Mouse (Mus musculus): ENCODE measurements around the gene Krtap3-3.
"Not testable (repeated sequence)": the region's sequence is repeated elsewhere in the genome, so short reads cannot be mapped to it uniquely, and the experiment has no call there.

Krtap3-3 gene

DNA sequence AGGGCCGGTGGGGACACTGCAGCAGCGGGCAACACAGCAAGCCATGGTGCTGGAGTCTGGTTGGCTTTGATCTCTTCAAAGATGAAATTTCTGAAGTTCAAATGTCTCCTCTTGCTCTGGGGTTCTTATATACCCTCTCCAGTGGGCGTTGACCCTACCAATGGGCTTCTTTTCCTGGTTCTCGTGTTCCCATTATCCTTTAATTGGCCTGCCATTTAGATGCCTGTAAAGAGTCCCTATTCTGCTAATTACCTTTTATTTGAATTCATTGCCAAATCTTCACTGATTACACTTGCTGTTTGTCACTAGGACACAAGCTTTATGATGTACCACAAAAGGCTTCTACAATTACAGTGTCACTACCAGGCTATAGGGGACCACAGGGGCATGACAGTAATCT lies at the start of gene Krtap3-3:
Krtap3-3 (minus strand) TSS at position 101 of the 400 bp plus-strand sequence.
- no peak for DNase-seq (ENCODE audit: low read depth, low spot score)

DNA sequence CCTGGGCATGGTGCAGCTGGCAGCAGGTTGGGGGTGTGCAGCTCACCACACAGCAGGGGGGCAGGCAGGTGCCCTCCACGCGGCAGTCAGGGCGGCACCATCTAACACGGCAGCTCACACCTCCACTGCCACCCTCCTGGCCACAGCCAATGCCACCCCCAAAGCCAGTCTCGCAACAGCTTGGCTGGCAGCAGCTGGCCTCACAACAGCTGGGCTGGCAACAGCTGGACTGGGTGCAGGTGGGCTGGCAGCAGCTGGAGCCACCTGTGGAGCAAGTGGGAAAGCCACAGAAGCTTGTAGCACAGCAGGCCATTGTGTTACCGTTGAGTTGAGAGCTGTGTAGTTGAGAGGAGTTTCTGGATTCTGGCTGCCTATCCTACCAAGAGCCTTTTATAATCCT lies 47.1 kb upstream of the Krtap3-3 start, which contains the start of gene Krtap9-3:
Krtap9-3 (minus strand) TSS at position 364 of the 400 bp plus-strand sequence.
- not testable (repeated sequence) for DNase-seq (ENCODE audit: low read depth, low spot score)

DNA sequence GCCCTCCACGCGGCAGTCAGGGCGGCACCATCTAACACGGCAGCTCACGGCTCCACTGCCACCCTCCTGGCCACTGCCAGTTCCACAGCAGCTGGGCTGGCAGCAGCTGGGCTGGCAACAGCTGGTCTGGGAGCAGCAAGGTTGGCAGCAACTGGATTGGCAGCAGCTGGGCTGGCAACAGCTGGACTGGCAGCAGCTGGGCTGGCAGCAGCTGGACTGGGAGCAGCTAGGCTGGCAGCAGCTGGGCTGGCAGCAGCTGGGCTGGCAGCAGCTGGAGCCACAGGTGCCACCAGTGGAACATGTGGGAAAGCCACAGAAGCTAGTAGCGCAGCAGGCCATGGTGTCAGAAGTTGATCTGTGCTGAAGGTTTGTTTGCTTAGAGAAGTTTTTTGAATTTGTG lies 40.3 kb upstream of the Krtap3-3 start, which contains the start of gene Krtap1-3:
Krtap1-3 (minus strand) TSS at position 359 of the 400 bp plus-strand sequence.
- DNase-seq (ENCODE audit: low read depth, low spot score) = no peak

DNA sequence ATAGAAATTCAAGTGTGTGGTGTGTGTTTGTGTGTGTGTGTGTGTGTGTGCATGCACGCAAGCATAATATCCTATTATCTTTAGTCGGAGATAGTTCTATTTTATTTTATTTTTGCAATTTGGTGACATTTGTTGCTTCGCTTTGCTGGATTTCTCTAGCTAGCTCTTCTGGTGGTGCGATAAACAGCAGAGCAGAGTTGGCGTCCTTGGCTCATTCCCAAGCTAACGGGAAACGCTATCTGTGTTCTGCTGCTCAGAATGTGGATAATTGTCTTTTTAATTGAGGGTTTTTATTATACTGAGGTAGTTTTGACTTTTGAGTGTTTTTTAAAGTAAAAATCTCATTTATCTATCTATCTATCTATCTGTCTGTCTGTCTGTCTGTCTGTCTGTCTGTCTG lies 34.4 kb upstream of the Krtap3-3 start:
- DNase-seq (ENCODE audit: low read depth, low spot score) = no peak

DNA sequence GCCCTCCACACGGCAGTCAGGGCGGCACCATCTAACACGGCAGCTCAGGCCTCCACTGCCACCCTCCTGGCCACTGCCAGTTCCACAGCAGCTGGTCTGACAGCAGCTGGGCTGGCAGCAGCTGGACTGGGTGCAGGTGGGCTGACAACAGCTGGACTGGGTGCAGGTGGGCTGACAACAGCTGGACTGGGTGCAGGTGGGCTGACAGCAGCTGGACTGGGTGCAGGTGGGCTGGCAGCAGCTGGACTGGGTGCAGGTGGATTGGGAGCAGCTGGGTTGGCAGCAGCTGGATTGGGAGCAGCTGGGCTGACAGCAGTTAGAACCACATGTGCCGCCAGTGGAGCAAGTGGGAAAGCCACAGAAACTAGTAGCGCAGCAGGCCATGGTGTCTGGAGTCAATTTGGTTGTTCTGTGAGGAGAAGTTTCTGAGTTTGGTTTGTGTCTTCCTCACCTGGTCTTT lies 32.6 kb upstream of the Krtap3-3 start, which contains the start of gene Krtap1-4:
Krtap1-4 (minus strand) TSS at position 410 of the 460 bp plus-strand sequence.
- no peak for DNase-seq (ENCODE audit: low read depth, low spot score)

DNA sequence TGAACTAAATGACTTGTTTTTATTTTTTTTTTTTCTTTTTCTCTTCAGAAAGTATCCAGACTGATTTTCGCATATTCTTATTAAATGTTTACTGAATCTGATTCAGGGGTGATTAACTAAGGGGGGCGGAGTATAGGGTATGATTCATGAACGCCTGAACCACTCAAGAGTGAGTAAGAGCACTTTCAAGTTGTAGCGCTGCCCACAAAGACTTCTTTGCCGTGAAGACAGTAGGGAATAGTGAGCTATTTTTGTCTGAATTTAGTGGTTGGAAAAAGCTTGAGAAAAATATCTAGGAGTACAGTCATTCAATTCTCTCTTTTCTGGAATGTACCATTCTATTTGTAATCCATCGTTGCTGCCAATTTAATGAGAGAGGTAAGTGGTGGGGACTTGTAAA lies 30.9 kb upstream of the Krtap3-3 start:
- no peak for DNase-seq (ENCODE audit: low read depth, low spot score)

DNA sequence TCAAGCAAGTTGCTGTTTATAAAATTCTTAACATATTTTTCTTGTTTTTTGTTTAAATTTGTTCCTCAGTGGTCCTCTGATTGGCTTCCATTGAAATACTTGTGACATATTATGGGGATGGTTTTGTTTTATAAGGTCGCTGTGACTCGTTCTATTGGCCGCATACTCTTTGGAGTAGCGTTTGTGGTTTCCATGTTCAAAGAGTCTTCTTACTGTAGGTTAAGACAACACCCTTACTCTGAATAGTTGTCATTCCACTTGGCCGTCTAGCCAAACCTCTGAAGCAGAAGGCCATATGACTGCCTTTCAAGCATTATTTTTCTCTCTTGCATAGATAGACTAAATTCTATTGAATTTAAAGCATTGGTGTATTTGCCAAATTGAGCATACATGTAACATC lies 30.4 kb upstream of the Krtap3-3 start:
- no peak for DNase-seq (ENCODE audit: low read depth, low spot score)

DNA sequence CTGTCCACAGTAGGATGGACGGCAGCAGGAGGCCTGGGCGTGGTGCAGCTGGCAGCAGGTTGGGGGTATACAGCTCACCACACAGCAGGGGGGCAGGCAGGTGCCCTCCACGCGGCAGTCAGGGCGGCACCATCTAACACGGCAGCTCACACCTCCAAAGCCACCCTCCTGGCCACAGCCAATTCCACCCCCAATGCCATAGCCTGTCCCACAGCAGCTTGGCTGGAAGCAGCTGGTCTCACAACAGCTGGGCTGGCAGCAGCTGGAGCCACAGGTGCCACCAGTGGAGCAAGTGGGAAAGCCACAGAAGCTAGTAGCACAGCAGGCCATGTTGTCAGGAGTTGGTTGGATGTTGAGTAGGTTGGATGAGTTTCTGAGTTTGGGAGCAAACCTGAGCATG lies 30.0 kb upstream of the Krtap3-3 start, which contains the start of gene Krtap1-5:
Krtap1-5 (minus strand) TSS at position 381 of the 400 bp plus-strand sequence.
- no peak for DNase-seq (ENCODE audit: low read depth, low spot score)

DNA sequence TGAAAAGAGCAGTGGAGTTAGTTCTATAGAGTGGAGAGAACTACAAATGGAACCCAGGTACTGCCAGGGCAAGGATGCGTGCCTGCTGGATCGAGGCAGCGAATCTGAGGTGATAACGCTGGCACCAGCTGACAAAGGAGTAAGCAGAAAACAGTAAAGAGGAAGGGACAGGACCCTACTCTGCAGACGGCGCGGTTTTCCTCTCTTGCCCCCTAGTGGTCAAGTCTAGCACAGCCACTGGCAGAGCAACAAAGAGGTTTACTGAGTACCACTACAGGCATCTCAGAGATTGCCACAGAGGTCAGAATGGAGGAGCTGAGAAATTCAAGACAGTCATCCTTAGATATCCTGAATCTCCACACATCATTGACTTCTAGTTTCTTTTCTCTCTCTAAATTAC lies 23.4 kb upstream of the Krtap3-3 start:
- DNase-seq (ENCODE audit: low read depth, low spot score) = peak; percentile 76

DNA sequence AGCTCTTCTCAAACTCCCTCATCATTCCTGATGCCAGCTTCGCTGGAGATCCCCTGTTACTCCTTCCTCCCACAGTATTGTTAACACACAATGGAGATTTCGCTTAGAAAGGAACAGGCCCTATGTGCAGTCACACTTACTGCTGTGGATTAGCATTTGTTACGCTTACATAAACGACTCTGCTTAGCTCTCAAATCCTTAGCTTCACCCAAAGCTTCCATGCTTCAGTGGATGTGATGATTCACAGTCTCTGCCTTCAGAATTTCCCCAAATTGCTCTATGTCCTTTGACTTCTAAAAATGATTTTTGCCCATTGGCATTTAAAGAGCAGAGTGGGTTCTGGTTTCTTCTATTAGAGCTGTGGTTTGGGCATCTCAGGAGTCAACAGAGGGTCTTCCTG lies 22.5 kb upstream of the Krtap3-3 start:
- no peak for DNase-seq (ENCODE audit: low read depth, low spot score)

DNA sequence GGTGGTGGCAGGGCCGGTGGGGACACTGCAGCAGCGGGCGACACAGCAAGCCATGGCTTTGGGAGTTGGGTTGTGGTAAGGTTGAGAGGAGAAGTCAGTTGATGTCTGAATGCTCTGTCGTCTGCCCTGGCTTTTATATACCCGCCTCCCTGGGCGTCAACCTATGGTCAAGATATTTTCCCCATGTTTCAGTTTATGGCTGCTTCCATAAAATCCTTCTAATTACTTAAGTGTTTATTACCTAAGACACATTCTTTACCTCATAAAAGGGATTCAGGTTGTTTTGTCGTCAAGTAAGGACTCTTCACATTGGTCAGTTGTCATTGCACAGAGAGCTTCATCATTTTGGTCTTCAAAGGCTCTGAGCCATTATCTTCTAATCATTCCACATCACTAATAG lies 15.9 kb upstream of the Krtap3-3 start, which contains the start of gene Krtap3-1:
Krtap3-1 (minus strand) TSS at position 101 of the 400 bp plus-strand sequence.
- DNase-seq (ENCODE audit: low read depth, low spot score) = no peak

DNA sequence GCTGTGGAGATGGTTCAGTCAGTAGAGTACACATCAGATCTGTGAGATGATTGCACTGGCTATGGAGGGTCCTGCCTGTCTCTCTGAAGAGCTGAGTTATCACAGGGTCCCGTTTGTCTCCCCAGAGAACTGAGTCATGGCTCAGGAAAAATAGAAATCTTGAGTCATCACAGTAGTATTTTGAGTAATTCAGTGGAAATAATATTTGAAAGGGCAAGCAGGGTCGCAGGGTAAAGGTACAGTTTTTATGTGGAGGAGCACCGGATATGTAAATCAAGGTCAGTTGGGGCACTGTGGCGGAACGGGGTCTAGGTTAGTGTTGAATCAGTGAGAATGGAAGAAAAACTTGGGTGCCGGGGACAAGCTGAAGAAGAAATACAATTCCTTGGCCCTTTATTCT lies 11.9 kb upstream of the Krtap3-3 start:
- no peak for DNase-seq (ENCODE audit: low read depth, low spot score)

DNA sequence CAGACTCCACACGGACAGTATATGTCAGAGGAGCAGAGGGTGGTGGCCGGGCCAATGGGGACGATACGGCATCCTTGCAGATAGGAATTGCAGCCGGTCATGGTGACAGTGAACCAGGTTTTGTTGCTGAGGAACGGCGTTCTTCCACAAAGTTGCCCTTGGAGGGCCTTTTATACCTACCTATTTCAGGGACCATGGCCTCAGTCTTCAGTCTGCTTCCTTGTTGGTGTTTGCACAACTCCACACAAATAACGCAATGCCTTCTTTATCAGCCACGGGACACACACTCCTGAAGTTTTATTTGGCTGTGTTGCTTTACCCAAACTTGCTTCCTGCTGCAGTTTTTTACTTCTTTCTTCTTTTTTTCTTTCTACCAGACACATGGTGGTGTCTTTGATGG lies 8.7 kb upstream of the Krtap3-3 start, which contains the start of gene Gm11939:
Gm11939 (minus strand) TSS at position 101 of the 400 bp plus-strand sequence.
- DNase-seq (ENCODE audit: low read depth, low spot score) = no peak

DNA sequence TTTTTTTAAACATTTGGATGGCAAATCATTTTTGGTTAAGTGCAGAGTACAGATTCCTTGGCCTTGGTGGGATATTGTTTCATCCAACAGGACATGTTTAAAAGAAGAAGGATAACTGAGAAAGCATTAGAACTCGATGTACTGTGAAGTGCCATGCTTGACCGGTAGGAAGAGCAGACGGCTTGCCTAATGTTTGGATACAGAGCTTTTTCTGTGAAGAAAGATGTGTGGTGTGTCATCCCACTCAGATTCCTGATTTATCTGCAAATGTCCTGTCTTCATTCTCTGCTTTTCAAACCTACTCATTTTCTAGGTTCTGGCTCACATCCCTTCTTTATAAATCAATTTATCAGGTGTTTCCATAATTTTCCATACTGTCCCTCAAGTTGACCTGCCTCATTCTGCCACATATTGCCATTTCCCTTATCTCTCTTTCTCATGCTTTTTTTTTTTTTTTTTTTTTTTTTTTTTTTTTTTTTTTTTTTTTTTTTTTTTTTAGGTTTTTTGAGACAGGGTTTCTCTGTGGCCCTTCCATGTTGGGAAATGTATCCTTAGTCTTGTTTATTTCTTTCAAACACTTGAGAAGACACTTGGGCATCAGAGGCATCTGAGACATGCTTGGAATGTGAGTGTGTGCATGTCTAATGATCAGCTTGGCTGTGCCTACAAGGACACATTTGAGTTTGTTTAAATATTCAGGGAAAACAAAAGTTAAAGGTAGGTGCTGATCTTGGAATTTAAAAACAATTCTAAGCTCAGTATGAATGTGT lies 7.5 kb upstream of the Krtap3-3 start:
- DNase-seq (ENCODE audit: low read depth, low spot score) = no peak

DNA sequence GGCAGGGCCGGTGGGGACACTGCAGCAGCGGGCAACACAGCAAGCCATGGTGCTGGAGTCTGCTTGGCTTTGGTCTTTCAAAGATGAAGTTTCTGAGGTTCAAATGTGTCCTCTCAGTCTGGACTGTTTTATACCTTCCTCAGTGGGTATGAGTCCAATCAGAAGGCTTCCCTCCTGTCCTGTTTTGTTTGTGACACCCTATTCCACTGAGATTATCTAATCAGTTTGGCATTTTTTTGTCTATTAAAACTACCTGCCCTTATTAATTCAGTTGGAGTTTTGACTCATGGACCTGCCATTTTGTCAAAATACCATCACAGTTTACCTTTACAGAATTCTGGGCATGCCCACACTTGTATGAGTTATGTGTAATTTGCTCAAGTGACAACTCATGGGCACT lies 6.1 kb upstream of the Krtap3-3 start, which contains the start of gene Krtap3-2:
Krtap3-2 (minus strand) TSS at position 101 of the 400 bp plus-strand sequence.
- DNase-seq (ENCODE audit: low read depth, low spot score) = no peak

DNA sequence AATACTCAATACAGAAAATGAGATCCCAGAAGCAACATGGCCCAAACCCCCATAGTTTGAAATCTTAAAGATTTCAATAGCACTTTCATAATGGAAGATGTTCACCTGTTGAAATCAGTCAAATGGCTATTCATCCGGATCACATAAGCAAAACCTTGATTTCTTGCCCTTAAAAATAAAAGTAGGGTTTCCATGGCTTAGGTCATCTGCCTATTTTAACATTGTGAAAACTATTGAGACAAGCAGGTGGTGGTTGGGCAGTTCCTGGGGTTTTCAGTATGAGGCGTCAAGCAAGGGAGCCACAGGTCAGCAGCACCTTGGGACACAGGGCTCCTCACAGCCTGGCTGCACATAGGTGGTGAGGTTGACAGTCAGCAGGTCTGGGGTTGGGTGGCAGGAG lies 5.5 kb upstream of the Krtap3-3 start:
- DNase-seq (ENCODE audit: low read depth, low spot score) = no peak

DNA sequence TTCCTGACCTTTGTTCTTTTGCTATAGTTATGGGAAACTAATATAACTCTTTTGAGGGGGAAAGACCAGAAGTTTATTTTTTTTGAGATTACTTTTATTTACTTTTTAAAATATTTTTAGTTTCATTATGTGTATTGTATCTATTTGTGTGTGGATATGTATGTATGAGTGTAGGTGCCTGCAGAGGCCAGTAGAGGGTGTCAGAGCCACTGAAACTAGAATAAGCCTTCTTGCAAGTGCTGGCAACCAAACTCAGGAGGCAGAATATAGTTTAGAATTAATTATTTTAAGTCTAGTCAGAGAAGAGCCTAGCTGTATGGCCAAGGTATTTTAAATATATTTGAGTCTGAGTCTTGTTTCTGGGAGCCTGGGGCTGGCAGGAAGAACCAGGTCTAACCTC lies 2.8 kb downstream of the Krtap3-3 start:
- no peak for DNase-seq (ENCODE audit: low read depth, low spot score)

DNA sequence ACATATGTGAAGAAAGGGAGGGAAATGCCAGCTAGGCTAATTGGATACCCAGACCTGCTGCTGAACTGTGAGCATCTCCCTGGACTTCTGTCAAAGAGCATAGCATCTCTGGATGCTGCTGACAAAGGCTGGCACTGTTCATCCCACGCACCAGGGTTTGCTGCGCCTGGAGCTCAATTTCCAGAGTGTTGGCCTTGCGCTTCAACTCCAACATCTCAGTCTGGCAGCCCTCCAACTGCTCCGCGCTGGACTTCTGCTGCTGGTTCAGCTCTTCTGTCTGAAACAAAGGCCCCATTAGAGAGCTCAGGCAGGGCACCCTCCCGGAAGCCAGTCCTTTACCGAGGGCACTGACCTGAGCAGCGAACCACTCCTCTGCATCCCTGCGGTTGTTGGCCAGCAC lies 10.9 kb downstream of the Krtap3-3 start:
- no peak for DNase-seq (ENCODE audit: low read depth, low spot score)

DNA sequence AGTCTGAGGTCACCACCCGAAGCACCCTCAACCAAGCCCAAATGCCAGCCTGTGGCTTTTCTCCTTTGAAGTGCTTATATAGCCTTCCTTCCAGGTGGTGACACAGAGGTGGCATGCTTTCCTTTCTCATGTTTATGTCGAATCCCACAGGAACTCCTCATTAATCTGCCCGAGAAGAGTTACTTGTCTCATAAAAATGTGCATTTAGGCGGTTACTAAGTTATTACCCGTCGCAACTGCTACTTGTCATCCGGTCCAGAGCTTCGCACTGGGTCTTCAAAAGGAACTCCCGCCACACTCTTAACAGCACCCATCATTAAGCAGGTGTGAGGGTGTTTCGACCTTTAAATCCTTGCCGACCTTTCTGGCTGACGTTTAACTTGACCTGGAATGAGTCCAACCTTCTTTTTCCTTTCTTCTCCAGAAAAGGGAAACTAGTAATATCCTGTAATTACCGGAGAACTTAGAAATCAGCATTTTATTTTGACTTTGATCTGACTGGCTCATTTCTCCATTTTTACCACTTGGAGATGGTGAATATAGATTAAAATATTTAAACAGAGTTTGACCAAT lies 29.3 kb downstream of the Krtap3-3 start, which contains the start of gene Krt39:
Krt39 (minus strand) TSS at position 51 of the 573 bp plus-strand sequence.
- peak; percentile 36 for DNase-seq (ENCODE audit: low read depth, low spot score)

DNA sequence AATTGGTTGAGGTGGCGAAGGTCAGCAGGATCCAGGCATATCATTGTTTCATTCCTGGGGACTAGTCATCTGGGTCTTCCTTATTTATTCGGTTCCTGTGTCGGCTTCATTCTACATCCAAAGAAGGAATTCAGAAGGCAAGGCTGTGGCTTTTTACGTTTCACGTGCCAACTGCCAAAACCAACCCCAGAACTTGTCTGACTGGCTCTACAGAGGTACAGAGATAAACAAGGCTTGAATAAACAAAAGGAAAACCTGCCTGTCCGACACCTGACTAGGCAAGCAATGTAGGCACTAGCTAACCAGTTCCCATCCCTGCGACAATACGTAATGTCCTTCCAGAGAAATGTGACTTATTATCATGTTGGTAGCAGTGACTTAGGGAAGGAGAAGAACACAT lies 36.6 kb downstream of the Krtap3-3 start:
- DNase-seq (ENCODE audit: low read depth, low spot score) = no peak
